Mouse (Mus musculus) fibroblast of lung, adult 2 months (primary cell): ENCODE results near the gene Aff4.
"Not testable (repeated sequence)": the region's sequence is repeated elsewhere in the genome, so short reads cannot be mapped to it uniquely, and the experiment has no call there.

Experiments used
- DNase-seq: peaks from one replicate; pipeline ENCODE4 v3.0.0-alpha.2; 2011; ENCODE audit warnings: low read depth

Aff4 gene

GRCm38 (mm10) chr11:53350291-53351223 is at the start of gene Aff4:
Gene Aff4, plus strand, starts transcription at chr11:53350833.
- DNase-seq: no peak

GRCm38 (mm10) chr11:53301167-53301515 is 49.5 kb upstream of the Aff4 start:
- DNase-seq: no peak

- DNase-seq: no peak
These were observed 46.4 kb upstream of the Aff4 start for GRCm38 (mm10) chr11:53304044-53304840.

GRCm38 (mm10) chr11:53306965-53307364 is 43.7 kb upstream of the Aff4 start:
- DNase-seq: peak; percentile 61

GRCm38 (mm10) chr11:53307558-53308065 is 43.0 kb upstream of the Aff4 start:
- no peak for DNase-seq

GRCm38 (mm10) chr11:53308251-53308864 is 42.3 kb upstream of the Aff4 start:
- peak; percentile 96 for DNase-seq

GRCm38 (mm10) chr11:53308884-53309310 is 41.7 kb upstream of the Aff4 start:
- DNase-seq: peak; percentile 100

GRCm38 (mm10) chr11:53311385-53311784 is 39.2 kb upstream of the Aff4 start:
- no peak for DNase-seq

- DNase-seq: not testable (repeated sequence)
These were observed 37.8 kb upstream of the Aff4 start for GRCm38 (mm10) chr11:53312823-53313222.

GRCm38 (mm10) chr11:53314770-53315173 is 35.9 kb upstream of the Aff4 start:
- peak; percentile 82 for DNase-seq

GRCm38 (mm10) chr11:53316996-53317395 is 33.6 kb upstream of the Aff4 start:
- DNase-seq: no peak

- no peak for DNase-seq
These were observed 32.6 kb upstream of the Aff4 start for GRCm38 (mm10) chr11:53318041-53318440.

GRCm38 (mm10) chr11:53318568-53318967 is 32.1 kb upstream of the Aff4 start:
- not testable (repeated sequence) for DNase-seq

- not testable (repeated sequence) for DNase-seq
These were observed 30.8 kb upstream of the Aff4 start for GRCm38 (mm10) chr11:53319867-53320266.

- no peak for DNase-seq
These were observed 26.1 kb upstream of the Aff4 start, which contains the start of gene Zcchc10 for GRCm38 (mm10) chr11:53324512-53324968. Gene Zcchc10, plus strand, starts transcription at chr11:53324679.

GRCm38 (mm10) chr11:53330325-53330724 is 20.3 kb upstream of the Aff4 start:
- no peak for DNase-seq

- DNase-seq: no peak
These were observed 19.5 kb upstream of the Aff4 start for GRCm38 (mm10) chr11:53331121-53331520.

GRCm38 (mm10) chr11:53332076-53332680 is 18.5 kb upstream of the Aff4 start:
- DNase-seq: no peak

GRCm38 (mm10) chr11:53335505-53336181 is 15.0 kb upstream of the Aff4 start:
- DNase-seq: no peak

- no peak for DNase-seq
These were observed 14.5 kb upstream of the Aff4 start for GRCm38 (mm10) chr11:53336182-53336571.

- DNase-seq: no peak
These were observed 13.7 kb upstream of the Aff4 start for GRCm38 (mm10) chr11:53336924-53337323.
